Mouse (Mus musculus) testis, postnatal 10 days (tissue): ENCODE measurements around the gene Mrps21.

Experiments
- DNase-seq: peaks from one replicate; pipeline ENCODE4 v3.0.0; 2021; ENCODE audit warnings: low spot score

Gene Mrps21

GRCm38 (mm10) chr3:95850611-95851010, 20.7 kb downstream of the Mrps21 start:
- DNase-seq, result no peak

GRCm38 (mm10) chr3:95842503-95843214, 28.7 kb downstream of the Mrps21 start:
- no peak for DNase-seq

- DNase-seq, result no peak
Observed at GRCm38 (mm10) chr3:95839250-95839649, 32.1 kb downstream of the Mrps21 start.

DNA sequence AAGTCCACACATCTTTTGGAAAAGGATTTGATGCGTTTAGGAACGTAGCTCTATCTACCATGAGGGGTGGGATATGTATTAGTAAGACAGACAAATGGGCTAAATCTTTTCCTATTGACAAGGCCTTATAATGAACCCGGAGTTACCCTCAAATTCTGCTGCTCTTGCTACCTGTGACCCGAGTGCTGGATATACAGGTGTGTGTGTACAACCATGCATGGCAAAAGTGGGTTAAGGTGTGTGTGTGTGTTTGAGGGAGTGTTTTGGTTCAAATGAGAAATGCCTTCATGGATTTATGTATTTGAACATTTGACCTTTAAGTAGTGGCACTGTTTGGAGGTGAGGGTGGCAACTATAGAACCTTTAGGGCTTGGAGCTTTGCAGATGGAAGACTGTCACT, 42.3 kb downstream of the Mrps21 start:
- no peak for DNase-seq

- no peak for DNase-seq
Observed at GRCm38 (mm10) chr3:95826275-95826674, 45.0 kb downstream of the Mrps21 start.

- DNase-seq, result no peak
Observed at GRCm38 (mm10) chr3:95820046-95821010, 51.0 kb downstream of the Mrps21 start.

DNA sequence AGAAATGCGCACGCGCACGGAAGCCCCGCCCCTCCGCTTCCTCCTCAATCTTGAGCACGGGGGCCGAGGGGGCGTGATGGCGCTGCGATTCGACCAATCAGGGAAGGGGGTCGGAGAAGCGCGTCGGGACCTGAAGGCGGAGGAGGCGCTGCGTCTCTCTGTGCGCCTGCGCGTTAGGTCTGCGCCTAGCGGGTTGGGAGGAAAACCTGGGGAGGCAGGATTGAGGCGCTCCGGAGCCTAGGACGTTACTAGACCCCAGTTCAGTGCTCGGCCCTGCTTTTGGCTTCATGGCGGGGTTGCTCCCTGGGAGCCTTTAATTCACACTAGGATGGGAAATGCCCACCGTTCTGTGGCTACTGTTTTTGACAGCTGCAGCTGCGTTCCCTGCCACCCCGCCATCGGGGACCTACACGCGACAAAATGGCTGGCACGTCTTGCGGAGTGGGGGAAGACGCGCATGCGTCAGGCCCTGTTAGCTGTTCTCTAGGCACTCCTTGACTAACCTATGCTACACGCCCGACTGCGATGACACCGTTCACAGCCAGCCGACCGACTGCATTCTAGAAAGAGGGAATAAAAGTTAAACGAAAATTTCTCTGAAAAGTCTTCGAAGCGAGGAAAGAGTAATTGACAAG, 51.9 kb downstream of the Mrps21 start:
- peak; percentile 100 for DNase-seq

GRCm38 (mm10) chr3:95818571-95819288, 52.6 kb downstream of the Mrps21 start, which contains the start of gene Rprd2:
Gene Rprd2, minus strand, starts transcription at chr3:95818863.
- DNase-seq, result peak; percentile 84

GRCm38 (mm10) chr3:95818026-95818511, 53.2 kb downstream of the Mrps21 start:
- DNase-seq, result peak; percentile 60

DNA sequence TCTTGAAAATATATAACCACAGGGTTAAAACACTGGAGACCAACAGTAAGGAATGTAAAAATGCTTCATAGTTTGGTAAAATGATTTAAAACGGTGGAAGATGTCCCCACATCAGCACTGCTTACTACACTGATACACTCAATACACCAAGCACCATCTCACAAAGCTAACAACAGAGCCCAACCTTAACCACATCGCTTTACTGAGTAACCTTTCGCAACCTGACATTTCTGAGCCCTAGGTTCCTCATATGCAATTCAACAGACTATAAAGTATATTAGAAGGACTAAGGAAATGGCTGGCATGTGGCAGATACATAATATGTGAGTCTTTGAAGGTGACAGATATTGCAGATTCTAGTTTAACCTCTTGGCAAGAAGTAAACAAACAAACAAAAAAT, 54.6 kb downstream of the Mrps21 start:
- DNase-seq, result no peak
